ENCODE assay signal across 9 mouse cellular contexts in genomic region chr9:69671199-69671598, GRCm38 (mm10).
DNase-seq lines count a peak whose midpoint lies in the region; ATAC-seq and TF ChIP-seq lines count a peak whose summit lies in the region.
"Had no signal": no experiment of that assay in that cellular context is flagged by ENCODE, and none has a peak within 500 bp of the region (broad histone marks: within the 10 kb centered on the region; RNA-seq: fewer than 3 reads in every experiment).

No protein-coding gene starts in this region.

- DNase-seq in heart, adult 9 months (ENCODE audit: low spot score in 2 of 2), result no peak
- DNase-seq in Muller cell, postnatal 12 days (ENCODE audit: inconsistent ontology term), result peak; percentile 16
- peak; percentile 27 for DNase-seq in forebrain, postnatal 0 days
- no peak for DNase-seq in B cell, adult 2 months
- DNase-seq in right cerebral cortex, adult 2 months (ENCODE audit: low spot score in 2 of 2), result no peak
- DNase-seq in adrenal gland, adult 2 months, result no peak

- no peaks in the 10 kb centered on the region for H3K9me3 ChIP-seq in heart, embryonic 12.5 days (replicated peaks)
- no peaks in the 10 kb centered on the region for H3K9me3 ChIP-seq in forebrain, postnatal 0 days (ENCODE audit: low read length)
- no peaks in the 10 kb centered on the region for H3K9me3 ChIP-seq in liver, embryonic 16.5 days (replicated peaks; ENCODE audit: control insufficient read depth, low read length)

- WGBS in heart, embryonic 12.5 days, result 2% methylated on average over 18 of the region's 18 CpGs
- 3% methylated on average over 18 of the region's 18 CpGs for WGBS in forebrain, postnatal 0 days
- 2% methylated on average over 18 of the region's 18 CpGs for WGBS in liver, embryonic 16.5 days (ENCODE audit: insufficient replicate concordance)

- H3K4me2 ChIP-seq in heart, embryonic 12.5 days, result peak overlapping the region; percentile 67
- H3K4me2 ChIP-seq in forebrain, postnatal 0 days (ENCODE audit: low read depth), result peak overlapping the region; percentile 38
- H3K4me2 ChIP-seq in liver, embryonic 16.5 days (ENCODE audit: low read depth, low read length), result no peak overlapping the region

- H3K27me3 ChIP-seq in heart, embryonic 12.5 days (replicated peaks), result peaks cover 80% of the 10 kb centered on the region
- H3K27me3 ChIP-seq in forebrain, postnatal 0 days (ENCODE audit: insufficient read depth, low read length), result peaks cover 74% of the 10 kb centered on the region
- peaks cover 50% of the 10 kb centered on the region for H3K27me3 ChIP-seq in liver, embryonic 16.5 days (ENCODE audit: control insufficient read depth, insufficient read depth, low read depth, low read length)

- H3K36me3 ChIP-seq in heart, embryonic 12.5 days, result no peaks in the 10 kb centered on the region
- no peaks in the 10 kb centered on the region for H3K36me3 ChIP-seq in forebrain, postnatal 0 days (ENCODE audit: insufficient read depth)
- H3K36me3 ChIP-seq in liver, embryonic 16.5 days (ENCODE audit: control insufficient read depth, insufficient read depth), result no peaks in the 10 kb centered on the region

- H3K4me1 ChIP-seq in heart, embryonic 12.5 days (replicated peaks), result peaks cover 16% of the 10 kb centered on the region
- H3K4me1 ChIP-seq in forebrain, postnatal 0 days (ENCODE audit: insufficient read depth), result peaks cover 5% of the 10 kb centered on the region
- no peaks in the 10 kb centered on the region for H3K4me1 ChIP-seq in liver, embryonic 16.5 days (ENCODE audit: control insufficient read depth, low read depth, low read length)

- no peak overlapping the region for H3K9ac ChIP-seq in heart, embryonic 12.5 days
- no peak overlapping the region for H3K9ac ChIP-seq in forebrain, postnatal 0 days
- H3K9ac ChIP-seq in liver, embryonic 16.5 days (ENCODE audit: low read depth, low read length), result no peak overlapping the region

- no peak for TF ChIP-seq CTCF in forebrain, postnatal 0 days (IDR thresholded peaks at IDR 0.05; ENCODE audit: low read depth)

- peak overlapping the region; percentile 36 for H3K4me3 ChIP-seq in heart, embryonic 12.5 days
- H3K4me3 ChIP-seq in forebrain, postnatal 0 days (ENCODE audit: low read depth, low read length), result 0 out of 2 replicates have a peak overlapping the region, but pooled peaks have one; percentile 11
- H3K4me3 ChIP-seq in liver, embryonic 16.5 days (ENCODE audit: low read depth, low read length), result peak overlapping the region; percentile 17; the same call in 1 of the 2 replicates
- H3K4me3 ChIP-seq: erythroblast, embryonic 14.5 days had no signal

- no peak for ATAC-seq in heart, embryonic 12.5 days (ENCODE audit: insufficient number of reproducible peaks, low FRiP score)
- no peak for ATAC-seq in forebrain, postnatal 0 days
- ATAC-seq in liver, embryonic 16.5 days (ENCODE audit: low read depth), result no peak

- H3K27ac ChIP-seq in heart, embryonic 12.5 days (ENCODE audit: poor library complexity, severe bottlenecking), result no peak overlapping the region
- H3K27ac ChIP-seq in forebrain, postnatal 0 days (ENCODE audit: low read depth, low read length), result no peak overlapping the region
- H3K27ac ChIP-seq in liver, embryonic 16.5 days (ENCODE audit: low read length), result no peak overlapping the region

Comparison
In these comparisons a context has a peak if more than half of its experiments do, and no peak if none do; other contexts are left out.
1. DNase-seq: peak in Muller cell, postnatal 12 days (single experiment) and forebrain, postnatal 0 days (single experiment); none in heart, adult 9 months (0 of 2), B cell, adult 2 months (0 of 2), right cerebral cortex, adult 2 months (0 of 2) and adrenal gland, adult 2 months (single experiment).
2. Peak in every context shown above with its lines, with median percentiles within 50 percentile points of each other: H3K4me3 ChIP-seq.